Mouse (Mus musculus) c-Kit-negative CD71-positive TER-119-positive erythroid progenitor cells, embryonic 14.5 days (primary cell): ENCODE data around the gene Trappc12.
"Not testable (repeated sequence)": the region's sequence is repeated elsewhere in the genome, so short reads cannot be mapped to it uniquely, and the experiment has no call there.

ENCODE experiments used
- DNase-seq: peaks from one replicate; pipeline ENCODE4 v3.0.0-alpha.2; 2013; ENCODE audit warnings: low read depth, low spot score

The Trappc12 gene

GRCm38 (mm10) chr12:28733520-28734245, 16.6 kb downstream of the Trappc12 start:
- not testable (repeated sequence) for DNase-seq

GRCm38 (mm10) chr12:28732631-28733030, 17.6 kb downstream of the Trappc12 start:
- no peak for DNase-seq

- no peak for DNase-seq
Observed at GRCm38 (mm10) chr12:28727061-28727460, 23.2 kb downstream of the Trappc12 start.

GRCm38 (mm10) chr12:28726204-28726603, 24.1 kb downstream of the Trappc12 start:
- no peak for DNase-seq

- DNase-seq = no peak
Observed at GRCm38 (mm10) chr12:28724366-28724765, 25.9 kb downstream of the Trappc12 start.

- DNase-seq = no peak
Observed at GRCm38 (mm10) chr12:28718106-28718505, 32.2 kb downstream of the Trappc12 start.

- DNase-seq = no peak
Observed at GRCm38 (mm10) chr12:28717066-28717465, 33.2 kb downstream of the Trappc12 start.

- no peak for DNase-seq
Observed at GRCm38 (mm10) chr12:28714822-28715632, 35.2 kb downstream of the Trappc12 start.

- no peak for DNase-seq
Observed at GRCm38 (mm10) chr12:28710566-28711185, 39.6 kb downstream of the Trappc12 start.

GRCm38 (mm10) chr12:28708154-28708553, 42.1 kb downstream of the Trappc12 start:
- no peak for DNase-seq

GRCm38 (mm10) chr12:28705204-28705603, 45.1 kb downstream of the Trappc12 start:
- no peak for DNase-seq

GRCm38 (mm10) chr12:28704381-28704780, 45.9 kb downstream of the Trappc12 start:
- no peak for DNase-seq

- DNase-seq = no peak
Observed at GRCm38 (mm10) chr12:28701302-28701701, 49.0 kb downstream of the Trappc12 start.

- no peak for DNase-seq
Observed at GRCm38 (mm10) chr12:28700561-28701025, 49.7 kb downstream of the Trappc12 start.

GRCm38 (mm10) chr12:28700101-28700511, 50.2 kb downstream of the Trappc12 start:
- no peak for DNase-seq

- DNase-seq = peak; percentile 55
Observed at GRCm38 (mm10) chr12:28699656-28700055, 50.6 kb downstream of the Trappc12 start.

- no peak for DNase-seq
Observed at GRCm38 (mm10) chr12:28699086-28699485, 51.2 kb downstream of the Trappc12 start.

GRCm38 (mm10) chr12:28697821-28698595, 52.3 kb downstream of the Trappc12 start:
- no peak for DNase-seq

- no peak for DNase-seq
Observed at GRCm38 (mm10) chr12:28694776-28695175, 55.5 kb downstream of the Trappc12 start.

GRCm38 (mm10) chr12:28694231-28694630, 56.0 kb downstream of the Trappc12 start:
- no peak for DNase-seq

GRCm38 (mm10) chr12:28693738-28694137, 56.5 kb downstream of the Trappc12 start:
- no peak for DNase-seq
